Mouse (Mus musculus) intestine, embryonic 14.5 days (tissue): Measurements from ENCODE around the gene Aven. TPM values are rescaled to one million over a fixed set of nuclear protein-coding genes. Genes with fewer than 3 reads are reported as not detected.

Experiments used
- ATAC-seq: fragments of 200-750 bp; cut with Nextera tagmentation; replicated peaks from 2 replicates; pipeline ENCODE4 v1.8.0; 2017; ENCODE audit warnings: low read depth, moderate number of reproducible peaks, moderate TSS enrichment, moderate library complexity; ENCODE audit not compliant: low FRiP score, low TSS enrichment
- DNase-seq: peaks from one replicate; pipeline ENCODE4 v3.0.0-alpha.2; 2018; ENCODE audit warnings: low spot score
- H3K27ac ChIP-seq: fragments of 300-500 bp; sonication (generic); 2 replicates; pipeline ENCODE4 v1.5.1; 2014; ENCODE audit warnings: low read depth, mild to moderate bottlenecking, control low read depth
- H3K27me3 ChIP-seq: fragments of 300-500 bp; sonication (generic); replicated peaks from 2 replicates; pipeline ENCODE4 v1.6.1; 2014; ENCODE audit warnings: low read length, control low read depth; ENCODE audit not compliant: control insufficient read depth, insufficient read depth
- H3K36me3 ChIP-seq: fragments of 300-500 bp; sonication (generic); 2 replicates; pipeline ENCODE4 v1.6.1; 2014; ENCODE audit warnings: low read length, control low read depth; ENCODE audit not compliant: control insufficient read depth, insufficient read depth
- H3K4me1 ChIP-seq: fragments of 300-500 bp; sonication (generic); replicated peaks from 2 replicates; pipeline ENCODE4 v1.6.1; 2014; ENCODE audit warnings: low read length, control low read depth, mixed read lengths; ENCODE audit not compliant: control insufficient read depth, insufficient read depth
- H3K4me2 ChIP-seq: fragments of 300-500 bp; sonication (generic); 2 replicates; pipeline ENCODE4 v1.6.1; 2014; ENCODE audit warnings: low read length
- H3K4me3 ChIP-seq: fragments of 300-500 bp; sonication (generic); 2 replicates; pipeline ENCODE4 v1.5.1; 2014; ENCODE audit warnings: low read depth, low read length, control low read depth, mixed read lengths
- H3K9ac ChIP-seq: fragments of 300-500 bp; sonication (generic); 2 replicates; pipeline ENCODE4 v1.6.1; 2014; ENCODE audit warnings: mild to moderate bottlenecking, low read length
- H3K9me3 ChIP-seq: fragments of 300-500 bp; sonication (generic); 2 replicates; pipeline ENCODE4 v1.6.1; 2016; ENCODE audit warnings: low read length, control low read depth; ENCODE audit not compliant: control insufficient read depth
- WGBS: fragments of 180-500 bp; shearing (Covaris S2); extraction: QIAGEN DNeasy Blood & Tissue Kit; methylation state at CpG from one replicate; pipeline ENCODE4 v1.1.7; 2014; 5-methylcytosine and 5-hydroxymethylcytosine counted together
- polyA plus RNA-seq: library from polyadenylated mRNA; unstranded; fragments of >200 nt; fragmentation: Nextera tagmentation; extraction: Ambion mirVana; gene quantifications from 2 replicates; pipeline ENCODE4 v1.2.1, GENCODE M21; 2014

The Aven gene
- polyA plus RNA-seq, 1 experiment from 2014 or later = 9.1 TPM

DNA sequence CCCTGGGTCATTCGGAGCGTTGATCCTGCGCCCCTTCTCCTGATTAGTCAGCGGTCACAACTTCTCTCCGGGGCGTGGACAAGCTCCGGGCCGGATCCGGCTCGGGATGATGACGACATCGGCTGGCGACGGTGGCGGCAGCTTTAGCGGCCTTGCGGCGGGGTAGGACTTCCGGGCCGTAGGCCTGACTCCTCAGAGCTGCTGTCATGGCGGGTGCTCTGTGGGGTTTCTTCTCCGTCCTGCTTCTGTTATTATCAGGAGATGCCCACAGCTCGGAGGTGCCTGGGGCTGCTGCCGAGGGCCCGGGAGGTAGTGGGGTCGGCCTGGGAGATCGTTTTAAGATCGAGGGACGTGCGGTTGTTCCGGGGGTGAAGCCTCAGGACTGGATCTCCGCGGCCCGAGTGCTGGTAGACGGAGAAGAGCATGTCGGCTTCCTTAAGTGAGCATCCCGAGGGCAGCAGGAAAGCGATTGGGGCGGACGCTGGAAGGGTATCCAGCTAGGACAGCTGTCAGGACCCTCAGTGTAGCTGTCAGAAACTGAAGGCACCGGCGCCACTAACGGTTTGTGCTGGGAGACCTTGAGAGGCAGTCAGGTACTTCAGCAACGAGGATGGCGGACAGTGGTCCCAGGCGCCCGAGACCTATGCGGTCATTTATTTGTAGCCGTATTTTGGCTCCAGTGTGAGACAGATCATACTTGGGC lies 37.8 kb upstream of the Aven start, which contains the start of gene Emc7:
Gene Emc7, plus strand, starts transcription at position 136 of the 703 bp plus-strand sequence.
- ATAC-seq (peak; percentile 99), DNase-seq (peak; percentile 99)
- WGBS = under 1% methylated on average over 49 of the region's 49 CpGs
- Histone ChIP-seq H3K27me3 (no peaks in the 10 kb centered on the region), H3K9me3 (0 out of 2 replicates have a peak, but pooled peaks cover under 1% of the 10 kb centered on the region), H3K27ac (peak within 1 kb of the TSS; percentile 74), H3K4me3 (peak within 1 kb of the TSS; percentile 96), H3K9ac (peak within 1 kb of the TSS; percentile 91), H3K36me3 (peaks cover 3% of the 10 kb centered on the region), H3K4me2 (peak within 1 kb of the TSS; percentile 93), H3K4me1 (peaks cover 8% of the 10 kb centered on the region; the same call in 1 of the 2 replicates)

DNA sequence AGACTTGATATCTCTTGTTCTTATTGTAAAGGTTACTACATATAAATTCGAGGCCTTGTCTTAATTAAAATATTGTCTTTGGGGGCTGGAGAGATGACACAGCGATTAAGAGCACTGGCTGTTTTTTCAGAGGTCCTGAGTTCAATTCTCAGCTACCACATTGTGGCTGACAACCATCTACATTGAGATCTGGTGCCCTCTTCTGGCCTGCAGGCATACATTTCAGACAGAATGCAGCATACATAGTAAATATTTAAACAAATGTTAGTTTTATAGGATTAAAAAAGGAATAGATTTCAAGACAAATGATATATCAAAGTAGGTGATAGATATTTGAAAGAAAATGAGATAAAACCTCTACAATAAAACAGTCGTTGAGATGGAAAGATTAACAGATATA lies 32.2 kb upstream of the Aven start:
- no peaks in the 10 kb centered on the region for H3K27me3 ChIP-seq
- DNase-seq (no peak), ATAC-seq (no peak)
- peaks cover 32% of the 10 kb centered on the region for H3K36me3 ChIP-seq
- no peak overlapping the region for H3K9ac ChIP-seq
- H3K27ac ChIP-seq = no peak overlapping the region
- H3K4me2 ChIP-seq = no peak overlapping the region
- no peak overlapping the region for H3K4me3 ChIP-seq
- WGBS = 91% methylated on average over 3 of the region's 3 CpGs
- H3K9me3 ChIP-seq = 0 out of 2 replicates have a peak, but pooled peaks cover 2% of the 10 kb centered on the region
- peaks cover 8% of the 10 kb centered on the region; the same call in 1 of the 2 replicates for H3K4me1 ChIP-seq

DNA sequence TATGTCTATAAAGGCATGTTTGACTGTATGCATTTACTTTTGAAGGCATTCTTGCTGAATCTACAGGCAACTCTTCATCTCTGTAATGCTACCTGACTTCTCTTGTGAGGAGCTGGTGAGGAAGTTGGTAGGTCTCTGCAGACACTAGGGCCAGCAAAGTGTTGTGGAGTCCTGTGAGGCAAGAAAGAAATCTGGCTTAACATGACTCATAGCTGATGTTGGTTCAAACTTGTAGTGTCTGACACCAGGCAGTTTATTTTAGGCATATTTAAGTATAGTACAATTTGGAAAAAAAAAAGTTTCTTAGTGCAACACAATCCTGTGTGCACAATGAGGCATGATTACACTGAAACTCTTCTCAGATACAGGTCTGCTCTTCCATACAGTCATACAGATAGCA lies 23.2 kb upstream of the Aven start:
- Histone ChIP-seq H3K27ac (no peak overlapping the region), H3K4me1 (no peaks in the 10 kb centered on the region), H3K4me3 (no peak overlapping the region), H3K9me3 (no peaks in the 10 kb centered on the region), H3K36me3 (peaks cover 45% of the 10 kb centered on the region), H3K9ac (no peak overlapping the region), H3K27me3 (no peaks in the 10 kb centered on the region), H3K4me2 (no peak overlapping the region)
- DNase-seq (no peak), ATAC-seq (no peak)

DNA sequence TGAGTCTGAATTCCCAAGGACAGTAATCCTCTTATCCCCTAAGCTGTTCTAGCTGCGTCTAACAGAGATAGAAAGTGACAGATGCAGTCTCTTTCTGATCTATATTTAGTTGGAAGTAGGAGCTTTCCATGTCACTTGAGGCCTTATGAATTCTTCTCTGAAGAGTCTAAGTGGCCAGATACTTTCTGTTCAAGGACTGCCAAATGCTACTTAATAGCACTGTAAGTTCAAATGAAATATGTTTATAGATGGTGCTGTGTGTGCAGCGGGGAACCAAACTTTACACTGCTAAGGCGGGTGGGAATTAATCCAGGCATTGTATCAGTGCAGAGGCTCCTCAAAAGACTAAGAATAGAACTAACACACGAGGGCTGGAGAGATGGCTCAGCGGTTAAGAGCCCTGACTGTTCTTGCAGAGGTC lies 21.8 kb upstream of the Aven start:
- H3K27ac ChIP-seq = no peak overlapping the region
- no peaks in the 10 kb centered on the region for H3K9me3 ChIP-seq
- no peak overlapping the region for H3K4me2 ChIP-seq
- DNase-seq (no peak), ATAC-seq (no peak)
- peaks cover 36% of the 10 kb centered on the region for H3K36me3 ChIP-seq
- no peak overlapping the region for H3K9ac ChIP-seq
- no peaks in the 10 kb centered on the region for H3K4me1 ChIP-seq
- no peaks in the 10 kb centered on the region for H3K27me3 ChIP-seq
- 70% methylated on average over 5 of the region's 5 CpGs for whole genome bisulfite sequencing
- H3K4me3 ChIP-seq = no peak overlapping the region

DNA sequence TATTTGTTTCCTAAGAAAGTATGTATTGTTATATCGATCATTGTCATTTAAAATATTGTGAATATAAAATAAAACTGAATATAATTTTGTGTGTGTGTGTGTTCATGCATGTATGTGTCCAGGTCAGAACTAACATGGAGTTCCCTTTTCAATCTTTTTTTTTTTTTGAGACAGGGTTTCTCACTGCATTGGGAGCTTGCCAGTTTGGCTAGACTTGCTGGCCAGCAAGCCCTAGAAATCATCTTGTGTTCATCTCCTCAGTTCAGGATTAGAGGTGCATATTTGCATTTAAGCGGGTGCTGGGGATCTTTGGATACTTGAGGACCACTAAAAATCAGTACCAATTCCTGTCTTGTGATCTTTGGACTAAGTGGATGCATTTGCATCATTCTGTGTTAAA lies 20.7 kb upstream of the Aven start:
- WGBS = 89% methylated on average over 2 of the region's 2 CpGs
- H3K9me3 ChIP-seq = no peaks in the 10 kb centered on the region
- no peak for DNase-seq

DNA sequence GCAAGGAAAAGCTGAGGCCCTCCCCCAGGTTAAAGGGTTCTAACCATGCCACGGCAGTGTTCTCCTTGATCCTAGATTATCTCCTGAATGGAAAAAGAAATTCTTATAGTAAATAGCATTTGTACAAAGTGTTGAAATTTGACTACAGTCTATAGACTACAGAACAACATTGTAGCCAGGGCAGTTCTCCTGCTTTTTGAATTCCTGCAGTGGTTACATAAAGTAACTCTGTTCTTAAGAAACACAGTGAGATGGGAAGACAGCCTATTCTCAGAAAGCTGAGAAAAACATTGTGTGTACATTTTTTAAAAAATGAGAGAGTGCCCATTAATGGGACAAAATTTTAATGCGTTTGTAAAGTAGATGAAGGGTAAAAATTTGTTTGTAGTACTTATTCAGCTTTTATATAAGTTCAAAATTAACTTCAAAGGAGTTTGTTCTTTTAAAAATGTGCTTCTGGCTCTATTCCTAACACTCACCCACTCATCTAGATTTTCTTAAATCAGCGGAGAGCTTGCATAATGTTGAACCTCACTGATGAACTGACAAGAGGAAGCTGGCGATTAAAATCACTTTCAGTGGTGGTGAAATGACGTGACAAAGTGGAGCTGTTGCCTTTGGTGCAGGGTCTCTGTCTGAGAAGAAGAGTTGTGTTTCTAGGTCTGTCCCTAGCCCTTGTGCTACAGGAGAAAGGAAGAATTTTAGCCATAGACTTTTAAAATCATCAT lies 17.6 kb upstream of the Aven start:
- Histone ChIP-seq H3K36me3 (peaks cover under 1% of the 10 kb centered on the region; the same call in 1 of the 2 replicates), H3K4me2 (no peak overlapping the region), H3K9ac (no peak overlapping the region), H3K9me3 (no peaks in the 10 kb centered on the region), H3K27ac (no peak overlapping the region), H3K4me3 (no peak overlapping the region), H3K27me3 (no peaks in the 10 kb centered on the region), H3K4me1 (no peaks in the 10 kb centered on the region)
- WGBS = 80% methylated on average over 5 of the region's 5 CpGs
- no peak for DNase-seq
- no peak for ATAC-seq

More for the DNA sequence above, 20.7 kb upstream of the Aven start:
- Histone ChIP-seq H3K9ac (no peak overlapping the region), H3K36me3 (peaks cover 25% of the 10 kb centered on the region), H3K27me3 (no peaks in the 10 kb centered on the region), H3K4me2 (no peak overlapping the region), H3K4me3 (no peak overlapping the region), H3K27ac (no peak overlapping the region), H3K4me1 (no peaks in the 10 kb centered on the region)
- ATAC-seq = no peak

DNA sequence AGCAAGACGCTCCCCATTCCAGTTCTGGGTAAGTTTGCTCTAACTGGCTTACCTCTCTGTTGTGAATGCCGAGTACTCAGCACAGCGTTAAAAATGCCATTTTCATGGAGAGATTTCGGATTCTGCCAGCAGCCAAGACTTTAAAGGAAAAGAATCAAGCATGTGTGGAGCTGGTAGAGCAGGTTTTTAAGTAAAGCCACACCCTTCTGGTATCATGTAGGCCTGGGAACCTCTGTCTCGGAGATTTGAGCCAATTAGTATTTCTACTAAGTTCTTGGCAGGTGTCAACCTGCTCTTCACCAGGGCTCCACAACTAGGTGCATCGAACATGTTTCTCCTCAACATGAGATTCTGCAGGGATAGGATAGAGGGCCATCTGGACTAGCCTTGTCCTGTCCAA lies 16.2 kb upstream of the Aven start:
- no peaks in the 10 kb centered on the region for H3K36me3 ChIP-seq
- H3K9ac ChIP-seq = no peak overlapping the region
- ATAC-seq = 0 out of 2 replicates have a peak, but pooled peaks have one; percentile 43
- H3K27ac ChIP-seq = no peak overlapping the region
- H3K9me3 ChIP-seq = no peaks in the 10 kb centered on the region
- no peak overlapping the region for H3K4me3 ChIP-seq
- DNase-seq = no peak
- H3K4me2 ChIP-seq = peak overlapping the region; percentile 25; the same call in 1 of the 2 replicates
- 73% methylated on average over 6 of the region's 6 CpGs for WGBS
- no peaks in the 10 kb centered on the region for H3K4me1 ChIP-seq
- no peaks in the 10 kb centered on the region for H3K27me3 ChIP-seq

DNA sequence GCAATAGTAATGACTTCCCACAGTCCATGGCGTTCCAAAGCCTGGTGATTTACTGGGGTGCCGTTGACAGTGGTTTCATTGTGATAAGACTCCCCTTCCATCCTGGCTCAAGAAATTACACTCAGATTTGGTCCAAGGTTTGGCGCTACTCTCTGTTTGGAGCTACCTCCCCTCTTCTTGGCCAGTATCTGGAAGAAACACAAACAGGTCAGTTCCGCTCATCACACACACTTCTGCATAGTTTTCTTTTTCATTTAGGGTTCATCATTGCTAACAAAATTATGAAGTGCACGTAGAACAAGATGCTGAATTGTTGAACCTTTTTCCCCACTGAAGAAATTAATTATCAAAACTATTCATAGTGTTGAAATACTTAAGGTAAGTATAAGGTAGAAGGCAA lies 12.1 kb upstream of the Aven start, which contains the start of gene Chrm5:
Gene Chrm5, minus strand, starts transcription at position 101 of the 400 bp plus-strand sequence.
- 93% methylated on average over 5 of the region's 5 CpGs for WGBS
- no peaks in the 10 kb centered on the region for H3K9me3 ChIP-seq

More for the DNA sequence above, 12.1 kb upstream of the Aven start, which contains the start of gene Chrm5:
- DNase-seq = no peak
- H3K4me2 ChIP-seq = no peak within 1 kb of the TSS
- no peak within 1 kb of the TSS for H3K27ac ChIP-seq
- 0 out of 2 replicates have a peak, but pooled peaks cover 2% of the 10 kb centered on the region for H3K4me1 ChIP-seq
- no peaks in the 10 kb centered on the region for H3K36me3 ChIP-seq
- H3K27me3 ChIP-seq = no peaks in the 10 kb centered on the region
- ATAC-seq = no peak
- no peak within 1 kb of the TSS for H3K4me3 ChIP-seq
- H3K9ac ChIP-seq = no peak within 1 kb of the TSS
